Mouse (Mus musculus) CD4-positive, CD25-positive, alpha-beta regulatory T cell, adult 4 months (primary cell): ENCODE measurements at regions not wholly inside any gene's neighbourhood (a gene's known extent, or its start where the extent isn't known, plus 50 kb on each side); places are given as distances from the start of the nearest gene placed in this dataset.

Experiments used
- ATAC-seq: one replicate; pipeline ENCODE4 v1.8.0; 2017

DNA sequence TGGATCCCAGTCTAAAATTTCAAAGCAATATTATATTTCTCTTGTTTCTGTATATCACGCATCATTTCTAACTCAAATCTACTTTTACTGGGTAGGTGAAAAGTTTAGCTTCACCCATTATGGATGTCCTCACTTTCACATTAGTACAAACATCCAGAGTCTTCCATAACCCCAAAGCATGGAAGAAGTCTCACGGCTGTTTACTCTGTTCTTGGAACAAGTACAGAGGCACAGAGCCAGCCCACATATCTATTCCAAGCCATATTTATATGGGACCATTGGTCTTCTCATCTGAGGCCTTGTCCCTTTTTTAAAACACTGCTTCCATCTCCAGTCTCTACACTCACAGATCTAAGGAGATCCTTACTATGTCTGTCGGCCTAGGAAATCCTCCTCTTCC is 192.8 kb downstream of the Tm2d1 start:
- no peak for ATAC-seq

DNA sequence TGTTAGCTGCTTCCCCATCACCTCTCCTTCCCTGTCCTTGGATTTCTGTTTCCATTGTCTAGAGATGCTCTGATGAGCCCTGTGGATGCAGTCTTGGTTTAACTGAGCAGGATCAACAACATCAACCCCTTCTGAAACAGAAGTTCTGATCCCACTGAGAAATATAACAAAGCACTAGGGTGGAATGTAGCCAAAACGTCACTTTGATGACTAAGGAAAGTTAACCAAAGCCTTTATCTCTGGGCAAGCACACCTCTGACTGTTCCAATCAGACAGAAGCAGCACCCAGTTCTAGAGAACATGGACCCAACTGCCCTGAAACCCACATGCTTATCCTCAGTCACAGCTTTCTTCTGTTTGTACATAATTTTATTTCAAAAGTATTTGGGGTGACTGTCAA is 193.2 kb downstream of the Tm2d1 start:
- no peak for ATAC-seq

- no peak for ATAC-seq
These were observed 194.2 kb downstream of the Tm2d1 start for GRCm38 (mm10) chr4:98188944-98189343.

DNA sequence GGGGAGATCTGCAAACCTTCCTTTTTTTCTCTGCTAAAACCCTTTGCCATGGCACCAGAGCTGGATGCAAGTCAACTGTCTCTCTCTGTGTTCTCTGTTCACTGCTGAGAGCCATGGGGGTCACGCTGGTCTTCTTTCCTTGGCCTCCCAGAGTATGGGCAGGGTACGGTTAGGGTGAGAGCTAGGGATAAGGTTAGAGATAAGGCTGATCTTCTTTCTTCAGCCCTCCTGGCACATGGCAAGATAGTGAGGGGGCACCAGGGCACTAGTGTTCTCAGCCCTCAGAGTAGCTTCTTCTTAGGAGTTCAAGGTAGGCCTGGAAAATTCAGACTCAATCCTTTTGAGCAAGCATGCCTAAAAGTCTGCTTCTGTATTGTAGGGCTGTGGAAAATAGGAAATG is 196.1 kb downstream of the Tm2d1 start:
- no peak for ATAC-seq

GRCm38 (mm10) chr4:98182053-98182355 is 201.1 kb downstream of the Tm2d1 start:
- ATAC-seq: no peak

DNA sequence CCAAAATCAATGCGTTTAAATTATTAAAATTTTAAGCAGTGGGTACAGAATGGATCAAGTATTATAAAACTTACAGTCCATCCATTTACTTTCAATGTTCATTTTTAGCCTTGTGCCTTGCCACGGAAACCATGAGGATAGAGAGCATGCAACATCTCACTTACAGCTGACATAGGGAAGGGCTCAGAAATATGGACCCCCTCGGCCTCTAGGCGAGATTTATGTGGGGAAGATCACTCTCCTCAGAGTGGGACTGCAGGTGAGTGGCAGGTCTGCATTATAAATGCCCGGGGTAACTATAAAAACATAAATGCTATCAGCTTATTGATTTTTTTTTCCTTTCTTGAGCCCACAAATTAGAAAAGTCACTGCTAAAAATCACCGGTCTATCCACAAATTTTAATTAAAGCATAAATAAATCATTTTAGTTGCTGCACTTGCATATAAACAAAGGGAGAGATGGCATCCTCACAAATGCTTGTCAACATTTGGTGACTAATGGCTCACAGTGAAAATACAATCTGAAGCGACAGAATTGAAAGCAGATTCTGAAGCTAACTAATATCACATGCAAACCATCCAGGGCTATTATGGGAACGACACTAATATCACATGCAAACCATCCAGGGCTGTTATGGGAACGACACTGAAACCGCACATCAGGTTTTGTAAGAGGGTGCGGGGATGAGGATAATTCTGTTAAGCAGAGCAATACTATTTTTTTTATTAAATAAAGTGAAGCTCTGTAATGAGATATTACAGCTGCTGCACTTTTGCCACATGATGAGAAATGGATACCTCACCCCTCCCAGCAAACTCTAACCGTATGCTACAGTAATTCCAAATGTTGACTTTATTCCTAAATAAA is 201.7 kb downstream of the Tm2d1 start:
- ATAC-seq: no peak

GRCm38 (mm10) chr4:98180336-98180735 is 202.8 kb downstream of the Tm2d1 start:
- ATAC-seq: no peak
